ENCODE assay signal across 9 mouse cellular contexts in genomic region chr1:87316672-87317071, GRCm38 (mm10). TPM values are rescaled to one million over a fixed set of nuclear protein-coding genes. Genes with fewer than 3 reads are reported as not detected.
DNase-seq lines count a peak whose midpoint lies in the region; ATAC-seq lines count a peak whose summit lies in the region.
"Had no signal": no experiment of that assay in that cellular context is flagged by ENCODE, and none has a peak within 500 bp of the region (broad histone marks: within the 10 kb centered on the region; RNA-seq: fewer than 3 reads in every experiment).

No protein-coding gene starts in this region.

- peaks cover 16% of the 10 kb centered on the region for H3K9me3 ChIP-seq in heart, embryonic 16.5 days (replicated peaks; ENCODE audit: control insufficient read depth, low read length)
- peaks cover 18% of the 10 kb centered on the region for H3K9me3 ChIP-seq in kidney, embryonic 16.5 days (ENCODE audit: low read length)

- H3K9ac ChIP-seq in heart, embryonic 16.5 days (ENCODE audit: low read length) = no peak overlapping the region
- H3K9ac ChIP-seq in kidney, embryonic 16.5 days (replicated peaks; ENCODE audit: low read length) = no peak overlapping the region

- 13% methylated on average over 3 of the region's 3 CpGs for WGBS in heart, embryonic 16.5 days
- 31% methylated on average over 3 of the region's 3 CpGs for WGBS in kidney, embryonic 16.5 days

- no peaks in the 10 kb centered on the region for H3K27me3 ChIP-seq in heart, embryonic 16.5 days (ENCODE audit: control insufficient read depth, insufficient read depth, low read length)
- H3K27me3 ChIP-seq in kidney, embryonic 16.5 days (ENCODE audit: insufficient read depth, low read length) = no peaks in the 10 kb centered on the region

- no peak overlapping the region for H3K27ac ChIP-seq in heart, embryonic 16.5 days (ENCODE audit: low read length)
- peak overlapping the region; percentile 77 for H3K27ac ChIP-seq in kidney, embryonic 16.5 days (ENCODE audit: low read length)

- peak; percentile 41; the same call in 1 of the 2 replicates for ATAC-seq in heart, embryonic 16.5 days (replicated peaks; ENCODE audit: extremely low read depth, insufficient read depth, low FRiP score)
- peak; percentile 90 for ATAC-seq in kidney, embryonic 16.5 days (ENCODE audit: low FRiP score, low TSS enrichment)

- no peak overlapping the region for H3K4me2 ChIP-seq in heart, embryonic 16.5 days (ENCODE audit: low read depth, low read length)
- H3K4me2 ChIP-seq in kidney, embryonic 16.5 days (replicated peaks; ENCODE audit: low read depth, low read length) = no peak overlapping the region

- H3K4me3 ChIP-seq in heart, embryonic 16.5 days (ENCODE audit: low read length) = no peak overlapping the region
- H3K4me3 ChIP-seq in kidney, embryonic 16.5 days (ENCODE audit: low read length) = no peak overlapping the region
- H3K4me3 ChIP-seq: megakaryocyte, embryonic 14.5 days had no signal

- 0 out of 2 replicates have a peak, but pooled peaks cover 2% of the 10 kb centered on the region for H3K36me3 ChIP-seq in heart, embryonic 16.5 days (ENCODE audit: control insufficient read depth, insufficient read depth)
- H3K36me3 ChIP-seq in kidney, embryonic 16.5 days (ENCODE audit: insufficient read depth, low read length) = no peaks in the 10 kb centered on the region

- no peak for DNase-seq in heart, adult 9 months (ENCODE audit: low spot score in 2 of 2)
- DNase-seq in right cerebral cortex, adult 2 months (ENCODE audit: low spot score in 2 of 2) = peak; percentile 30 to 47
- DNase-seq in right cerebral cortex, postnatal 25 days = no peak
- peak; percentile 30 for DNase-seq in ovary, postnatal 14 days (ENCODE audit: low spot score)
- no peak for DNase-seq in gastrocnemius, adult 18-20 months (ENCODE audit: low spot score)
- no peak for DNase-seq in spleen, adult 18-20 months

- peaks cover 3% of the 10 kb centered on the region; the same call in 1 of the 2 replicates for H3K4me1 ChIP-seq in heart, embryonic 16.5 days (ENCODE audit: control insufficient read depth, insufficient read depth, low read length)
- H3K4me1 ChIP-seq in kidney, embryonic 16.5 days (ENCODE audit: insufficient read depth, low read length) = no peaks in the 10 kb centered on the region
- H3K4me1 ChIP-seq: megakaryocyte, embryonic 14.5 days had no signal

RNA-seq across cellular contexts. Expression of gene Gigyf2, which starts 10.1 kb away (rescaled TPM):
- polyA plus RNA-seq in heart, embryonic 16.5 days (2015; fragmentation: Nextera tagmentation; extraction: Ambion mirVana) = 30.7 and 31.6 TPM in 2 replicates
- polyA plus RNA-seq in kidney, embryonic 16.5 days (2015; fragmentation: Nextera tagmentation; extraction: Ambion mirVana) = 59.2 and 68.3 TPM in 2 replicates
- total RNA-seq in gastrocnemius, adult 18-20 months (2021) = 10 to 100 TPM; 31.9 to 42.2 TPM

RNA-seq across cellular contexts. Expression of gene Efhd1, which starts 52.5 kb away (rescaled TPM):
- polyA plus RNA-seq in heart, embryonic 16.5 days (2015; fragmentation: Nextera tagmentation; extraction: Ambion mirVana) = 0.46 and 0.76 TPM in 2 replicates
- 7.3 and 8.5 TPM in 2 replicates for polyA plus RNA-seq in kidney, embryonic 16.5 days (2015; fragmentation: Nextera tagmentation; extraction: Ambion mirVana)
- total RNA-seq in gastrocnemius, adult 18-20 months (2021) = 1 to 10 TPM; 3.4 to 6.1 TPM

Comparison
In these comparisons a context has a peak if more than half of its experiments do, and no peak if none do; other contexts are left out.
1. DNase-seq: peak in right cerebral cortex, adult 2 months (2 of 2) and ovary, postnatal 14 days (single experiment); none in heart, adult 9 months (0 of 2), right cerebral cortex, postnatal 25 days (single experiment), gastrocnemius, adult 18-20 months (single experiment) and spleen, adult 18-20 months (0 of 2).